Mouse (Mus musculus): ENCODE data around the gene Rad51c. TPM values are rescaled to one million over a fixed set of nuclear protein-coding genes. Genes with fewer than 3 reads are reported as not detected.

Gene Rad51c
- total and polyA plus RNA-seq, 3 experiments, result 4.8 to 6.8 (median 6.3) TPM

GRCm38 (mm10) chr11:87443373-87443883, 38.7 kb upstream of the Rad51c start:
- dilution Hi-C loops (cut with MboI; ENCODE audit: extremely low pct_ligation_motif_present, extremely low pct_unique_long_range_greater_than_20kb, low sequenced_read_pairs) (no loop called here), in situ Hi-C loops (cut with MboI; ENCODE audit: low pct_ligation_motif_present, low pct_unique_long_range_greater_than_20kb, low sequenced_read_pairs) (no loop called here)
- no peaks in the 10 kb centered on the region for H3K36me3 ChIP-seq (replicated peaks in 1 of 2; ENCODE audit: control insufficient read depth in 1 of 2, insufficient read depth in 1 of 2, low read length in 1 of 2)
- H3K27me3 ChIP-seq (replicated peaks), result no peaks in the 10 kb centered on the region
- H3K4me1 ChIP-seq (ENCODE audit: control insufficient read depth in 1 of 2, insufficient read depth in 2 of 2), result peaks cover 18 to 43% of the 10 kb centered on the region in 2 experiments
- H3K4me2 ChIP-seq (ENCODE audit: insufficient read depth, low read depth, poor library complexity, severe bottlenecking), result no peak overlapping the region
- H3K79me2 ChIP-seq (replicated peaks; ENCODE audit: control insufficient read depth, extremely low read depth, insufficient read depth, poor library complexity, severe bottlenecking), result no peaks in the 10 kb centered on the region
- no peaks in the 10 kb centered on the region for H3K9me3 ChIP-seq (replicated peaks; ENCODE audit: low read length)
- TF ChIP-seq UBTF (IDR thresholded peaks at IDR 0.05; ENCODE audit: low read depth, low read length) (no peak), MXI1 (IDR thresholded peaks at IDR 0.05; ENCODE audit: low read depth, low read length) (no peak), PAX5 (IDR thresholded peaks at IDR 0.05; ENCODE audit: low read length) (no peak), RAD21 (IDR thresholded peaks at IDR 0.05; ENCODE audit: low read depth, low read length) (no peak), E2F4 (IDR thresholded peaks at IDR 0.05; ENCODE audit: insufficient replicate concordance, low read depth, low read length) (0 out of 2 replicates have a peak, but pooled peaks have one; percentile 8), CHD2 (IDR thresholded peaks at IDR 0.05; ENCODE audit: low read length) (no peak), GABPA (IDR thresholded peaks at IDR 0.05; ENCODE audit: insufficient replicate concordance, low read depth, low read length) (no peak), SMC3 (IDR thresholded peaks at IDR 0.05; ENCODE audit: low read depth, low read length) (no peak), IRF4 (IDR thresholded peaks at IDR 0.05; ENCODE audit: low read depth, low read length) (no peak; the same call in 1 of the 2 replicates), ZKSCAN1 (IDR thresholded peaks at IDR 0.05; ENCODE audit: borderline replicate concordance, low read depth, low read length) (no peak), ZC3H11A (IDR thresholded peaks at IDR 0.05; ENCODE audit: low read depth, low read length) (no peak; the same call in 1 of the 2 replicates), HCFC1 (IDR thresholded peaks at IDR 0.05; ENCODE audit: low read depth, low read length) (peak; percentile 78), MEF2A (IDR thresholded peaks at IDR 0.05; ENCODE audit: borderline replicate concordance, low read depth, low read length) (peak; percentile 67), NELFE (IDR thresholded peaks at IDR 0.05; ENCODE audit: low read depth, low read length) (peak; percentile 99), KAT2A (IDR thresholded peaks at IDR 0.05; ENCODE audit: insufficient replicate concordance, low read length) (no peak), ETS1 (conservative IDR thresholded peaks at IDR 0.05; ENCODE audit: low read depth, low read length) (peak; percentile 96), MAFK (IDR thresholded peaks at IDR 0.05; ENCODE audit: insufficient replicate concordance, low read length) (peak; percentile 68; the same call in 1 of the 2 replicates), USF1 (IDR thresholded peaks at IDR 0.05; ENCODE audit: low read depth, low read length) (peak; percentile 16; the same call in 1 of the 2 replicates), RCOR1 (conservative IDR thresholded peaks at IDR 0.05; ENCODE audit: low read depth, low read length) (peak; percentile 93), TBP (conservative IDR thresholded peaks at IDR 0.05; ENCODE audit: low read depth, low read length) (peak; percentile 70), ZMIZ1 (IDR thresholded peaks at IDR 0.05; ENCODE audit: low read depth, low read length) (peak; percentile 100), SIN3A (IDR thresholded peaks at IDR 0.05; ENCODE audit: low read length) (peak; percentile 66), BHLHE40 (IDR thresholded peaks at IDR 0.05; ENCODE audit: low read depth, low read length) (peak; percentile 68), NRF1 (IDR thresholded peaks at IDR 0.05; ENCODE audit: low read depth, low read length) (no peak), ZNF384 (IDR thresholded peaks at IDR 0.05; ENCODE audit: low read depth, low read length) (no peak), USF2 (conservative IDR thresholded peaks at IDR 0.05; ENCODE audit: low read depth, low read length) (0 out of 2 replicates have a peak, but pooled peaks have one; percentile 25), POLR2A (IDR thresholded peaks at IDR 0.05; ENCODE audit: low read depth, low read length) (peak; percentile 95), JUND (conservative IDR thresholded peaks at IDR 0.05; ENCODE audit: low read depth, low read length) (0 out of 2 replicates have a peak, but pooled peaks have one; percentile 34), CHD1 (IDR thresholded peaks at IDR 0.05; ENCODE audit: low read depth, low read length) (no peak), CTCF (conservative IDR thresholded peaks at IDR 0.05 in 1 of 2, IDR thresholded peaks at IDR 0.05 in 1 of 2; ENCODE audit: low read depth in 2 of 2, low read length in 2 of 2) (no peak), JUN (IDR thresholded peaks at IDR 0.05; ENCODE audit: insufficient read depth, low read depth, low read length) (peak; percentile 46), MAX (IDR thresholded peaks at IDR 0.05; ENCODE audit: low read length) (peak; percentile 91), MYC (IDR thresholded peaks at IDR 0.05; ENCODE audit: low read depth, low read length) (peak; percentile 99), MAZ (IDR thresholded peaks at IDR 0.05; ENCODE audit: low read depth, low read length) (peak; percentile 79; the same call in 1 of the 2 replicates), POLR2AphosphoS2 (IDR thresholded peaks at IDR 0.05; ENCODE audit: low read depth, low read length) (peak; percentile 99), ELF1 (IDR thresholded peaks at IDR 0.05; ENCODE audit: low read depth, low read length) (0 out of 2 replicates have a peak, but pooled peaks have one; percentile 47)
- no peak overlapping the region for H3K27ac ChIP-seq (ENCODE audit: insufficient read depth, low read depth)
- peak; percentile 99 for DNase-seq (ENCODE audit: extremely low read depth)
- no peak overlapping the region for H3K9ac ChIP-seq (ENCODE audit: insufficient read depth, low read depth)
- no peak overlapping the region for H3K4me3 ChIP-seq (replicated peaks in 1 of 3; ENCODE audit: low read depth in 2 of 3, low read length in 2 of 3, poor library complexity in 1 of 3)
